Mouse (Mus musculus) kidney, adult 10 weeks (tissue): Measurements from ENCODE around the gene Tekt4. TPM values are rescaled to one million over a fixed set of nuclear protein-coding genes. Genes with fewer than 3 reads are reported as not detected.

Source experiments
- polyA plus RNA-seq: library from polyadenylated mRNA; stranded (reverse); fragments of 350-450 nt; fragmentation: Illumina TruSeq; extraction: RNeasy Lipid Tissue Mini Kit (QIAGEN cat#74804); gene quantifications from one replicate; pipeline ENCODE4 v1.2.3, GENCODE M21; 2014; ENCODE audit warnings: low read depth, low replicate concordance

The Tekt4 gene
- not detected for polyA plus RNA-seq

GRCm38 (mm10) chr17:25454272-25454671 lies at the start of gene Tekt4:
TSS of gene Tekt4 (plus strand) at chr17:25454615.

GRCm38 (mm10) chr17:25433617-25434606 lies 20.5 kb upstream of the Tekt4 start, which contains the start of gene Cacna1h:
TSS of gene Cacna1h (minus strand) at chr17:25433783.

GRCm38 (mm10) chr17:25497013-25497412 lies 42.6 kb downstream of the Tekt4 start, which contains the start of gene Sstr5:
TSS of gene Sstr5 (minus strand) at chr17:25497288.

Other genes with a start within 250 kb of the Tekt4 start
- 25.4 TPM for gene Gnptg, start 214.5 kb upstream of the Tekt4 start, polyA plus RNA-seq
- gene Tsr3, start 214.4 kb upstream of the Tekt4 start, polyA plus RNA-seq, result 3.8 TPM
- gene Baiap3, start 198.3 kb upstream of the Tekt4 start, polyA plus RNA-seq, result not detected
- 148 TPM for gene Ube2i, start 180.0 kb upstream of the Tekt4 start, polyA plus RNA-seq
- not detected for gene Prss34, start 156.2 kb upstream of the Tekt4 start, polyA plus RNA-seq
- gene Prss28, start 146.0 kb upstream of the Tekt4 start, polyA plus RNA-seq, result not detected
- not detected for gene Prss29, start 136.0 kb upstream of the Tekt4 start, polyA plus RNA-seq
- gene Tpsab1, start 109.1 kb upstream of the Tekt4 start, polyA plus RNA-seq, result not detected
- gene Tpsb2, start 88.3 kb upstream of the Tekt4 start, polyA plus RNA-seq, result not detected
- not detected for gene Tpsg1, start 85.3 kb upstream of the Tekt4 start, polyA plus RNA-seq
- not detected for gene Cacna1h, start 20.8 kb upstream of the Tekt4 start, polyA plus RNA-seq
- not detected for gene Sstr5, start 42.7 kb downstream of the Tekt4 start, polyA plus RNA-seq
- gene Sox8, start 116.1 kb downstream of the Tekt4 start, polyA plus RNA-seq, result 0.24 TPM
- 0.53 TPM for gene Lmf1, start 124.5 kb downstream of the Tekt4 start, polyA plus RNA-seq